Mouse (Mus musculus): ENCODE results near the gene Cap2. TPM values are rescaled to one million over a fixed set of nuclear protein-coding genes. Genes with fewer than 3 reads are reported as not detected.

Gene Cap2
- polyA plus RNA-seq, 1 experiment from 2014 or later: 172 TPM

DNA sequence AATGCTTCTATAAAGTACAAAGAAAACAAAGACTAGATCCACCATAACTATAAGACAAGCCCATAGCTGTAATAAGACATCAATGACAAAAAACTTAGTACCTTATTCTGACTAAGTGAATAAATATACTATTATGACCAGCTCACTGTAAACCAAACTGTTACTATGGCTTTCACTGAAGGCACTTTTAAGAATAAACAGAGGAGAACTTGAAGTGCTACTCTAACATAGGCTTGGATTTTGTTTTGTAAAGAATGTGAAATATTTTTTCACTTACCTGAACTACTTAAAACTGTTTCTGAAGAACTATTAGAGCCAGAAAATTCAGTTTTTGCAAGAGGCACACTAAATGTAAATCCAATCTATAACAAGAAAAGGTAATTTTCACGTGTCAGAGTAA lies 197.7 kb downstream of the Cap2 start:
- no peaks in the 10 kb centered on the region for H3K9me3 ChIP-seq (replicated peaks)
- no peak for ATAC-seq (replicated peaks; ENCODE audit: insufficient number of reproducible peaks, insufficient read depth, low FRiP score, low read depth)
- H3K36me3 ChIP-seq: peaks cover 42% of the 10 kb centered on the region
- WGBS: 89% methylated on average over 1 of the region's 1 CpGs
- H3K27ac ChIP-seq: no peak overlapping the region
- H3K27me3 ChIP-seq: no peaks in the 10 kb centered on the region
- H3K4me2 ChIP-seq: no peak overlapping the region
- peaks cover 4% of the 10 kb centered on the region; the same call in 1 of the 2 replicates for H3K4me1 ChIP-seq (replicated peaks)
- no peak overlapping the region for H3K4me3 ChIP-seq
- no peak overlapping the region for H3K9ac ChIP-seq

Other genes with a start within 250 kb of the Cap2 start
- 0.33 and 0.49 TPM in 2 replicates for gene Stmnd1, start 228.1 kb upstream of the Cap2 start, polyA plus RNA-seq (2015; fragmentation: Nextera tagmentation; extraction: Ambion mirVana)
- gene Rbm24, start 83.4 kb upstream of the Cap2 start, polyA plus RNA-seq (2015; fragmentation: Nextera tagmentation; extraction: Ambion mirVana): 80.7 and 87.1 TPM in 2 replicates
- 9.3 and 9.5 TPM in 2 replicates for gene Fam8a1, start 167.7 kb downstream of the Cap2 start, polyA plus RNA-seq (2015; fragmentation: Nextera tagmentation; extraction: Ambion mirVana)
- 10.3 and 14.3 TPM in 2 replicates for gene Nup153, start 226.1 kb downstream of the Cap2 start, polyA plus RNA-seq (2015; fragmentation: Nextera tagmentation; extraction: Ambion mirVana)

Data from heart, embryonic 15.5 days (tissue).